Mouse (Mus musculus) layer of hippocampus, adult 2 months (tissue): ENCODE results near the gene Lingo3. TPM values are rescaled to one million over a fixed set of nuclear protein-coding genes. Genes with fewer than 3 reads are reported as not detected.

Experiments
- DNase-seq, 2 experiments: peaks; one replicate each; pipeline ENCODE4 v3.0.0; 2022; ENCODE audit warnings: low spot score in 2 of 2
- H3K27ac ChIP-seq: fragments of 200-600 bp; 2 replicates; pipeline ENCODE4 v1.8.1; 2022
- H3K4me3 ChIP-seq: fragments of 200-600 bp; 2 replicates; pipeline ENCODE4 v1.8.1; 2022; ENCODE audit warnings: mild to moderate bottlenecking
- CTCF ChIP-seq: fragments of 200-600 bp; conservative IDR thresholded peaks from 2 replicates; pipeline ENCODE4 v1.8.1; 2022; ENCODE audit warnings: antibody characterized with exemption, mild to moderate bottlenecking, moderate library complexity
- long read RNA-seq, 2 experiments: library from polyadenylated mRNA; stranded (forward); transcript quantifications; one replicate each; pipeline ENCODE4 v2.0.0; 2021; ENCODE audit warnings: borderline mapping rate in 2 of 2
- total RNA-seq, 2 experiments: library from RNA; stranded (reverse); gene quantifications; 2 replicates each; pipeline ENCODE4 v1.2.3; 2021

The Lingo3 gene
- total RNA-seq = 10 to 100 TPM; 49.4 to 54.3 TPM
- long read RNA-seq, experiment 1, transcript Lingo3-201 (2 exons, 3,439 nt) = major isoform, 48 of 70 reads
- long read RNA-seq, experiment 1, partial matches to known transcripts = 0 of 70 reads
- long read RNA-seq, experiment 1, other reads (novel, unspliced or antisense) = 18 of 70 reads
- long read RNA-seq, experiment 2, transcript Lingo3-201 (2 exons, 3,439 nt) = major isoform, 107 of 124 reads
- long read RNA-seq, experiment 2, partial matches to known transcripts = 0 of 124 reads
- long read RNA-seq, experiment 2, other reads (novel, unspliced or antisense) = 14 of 124 reads

GRCm38 (mm10) chr10:80843931-80844547, at the start of gene Lingo3:
TSS of gene Lingo3 (minus strand) at chr10:80844039.
- peak within 1 kb of the TSS; percentile 85 for H3K27ac ChIP-seq
- no peak for TF ChIP-seq CTCF
- DNase-seq = peak in 1 of 2 experiments; percentile 71

GRCm38 (mm10) chr10:80887181-80887580, 43.3 kb upstream of the Lingo3 start:
- Histone ChIP-seq H3K27ac (no peak overlapping the region), H3K4me3 (no peak overlapping the region)
- TF ChIP-seq CTCF = no peak
- no peak for DNase-seq

More at GRCm38 (mm10) chr10:80843931-80844547, at the start of gene Lingo3:
- peak within 1 kb of the TSS; percentile 60 for H3K4me3 ChIP-seq

GRCm38 (mm10) chr10:80881301-80881700, 37.5 kb upstream of the Lingo3 start:
- Histone ChIP-seq H3K4me3 (no peak overlapping the region), H3K27ac (no peak overlapping the region)
- peak in 1 of 2 experiments; percentile 64 for DNase-seq
- TF ChIP-seq CTCF = peak; percentile 77

- TF ChIP-seq CTCF = no peak
- H3K27ac ChIP-seq = no peak overlapping the region
- H3K4me3 ChIP-seq = no peak overlapping the region
- no peak for DNase-seq
Measured at GRCm38 (mm10) chr10:80880901-80881300, 37.1 kb upstream of the Lingo3 start.

GRCm38 (mm10) chr10:80880131-80880641, 36.3 kb upstream of the Lingo3 start:
- peak; percentile 92 for TF ChIP-seq CTCF
- Histone ChIP-seq H3K4me3 (no peak overlapping the region), H3K27ac (no peak overlapping the region)
- peak in 1 of 2 experiments; percentile 76 for DNase-seq

GRCm38 (mm10) chr10:80876594-80876993, 32.8 kb upstream of the Lingo3 start:
- Histone ChIP-seq H3K4me3 (no peak overlapping the region), H3K27ac (no peak overlapping the region)
- no peak for DNase-seq
- no peak for TF ChIP-seq CTCF

- TF ChIP-seq CTCF = peak; percentile 92
- DNase-seq = peak in 1 of 2 experiments; percentile 69
Measured at GRCm38 (mm10) chr10:80876028-80876427, 32.2 kb upstream of the Lingo3 start.

GRCm38 (mm10) chr10:80874035-80874434, 30.2 kb upstream of the Lingo3 start:
- Histone ChIP-seq H3K27ac (no peak overlapping the region), H3K4me3 (no peak overlapping the region)
- no peak for TF ChIP-seq CTCF
- DNase-seq = no peak

More at GRCm38 (mm10) chr10:80876028-80876427, 32.2 kb upstream of the Lingo3 start:
- no peak overlapping the region for H3K4me3 ChIP-seq
- no peak overlapping the region for H3K27ac ChIP-seq

GRCm38 (mm10) chr10:80871581-80871980, 27.7 kb upstream of the Lingo3 start, which contains the start of gene Tmprss9:
TSS of gene Tmprss9 (plus strand) at chr10:80871848.
- no peak for DNase-seq
- no peak within 1 kb of the TSS for H3K4me3 ChIP-seq
- TF ChIP-seq CTCF = no peak
- no peak within 1 kb of the TSS for H3K27ac ChIP-seq

GRCm38 (mm10) chr10:80870993-80871392, 27.2 kb upstream of the Lingo3 start:
- no peak overlapping the region for H3K27ac ChIP-seq
- no peak for TF ChIP-seq CTCF
- no peak for DNase-seq
- no peak overlapping the region for H3K4me3 ChIP-seq

GRCm38 (mm10) chr10:80864446-80864845, 20.6 kb upstream of the Lingo3 start:
- H3K4me3 ChIP-seq = no peak overlapping the region
- no peak for TF ChIP-seq CTCF
- DNase-seq = no peak
- no peak overlapping the region for H3K27ac ChIP-seq

GRCm38 (mm10) chr10:80862305-80862704, 18.5 kb upstream of the Lingo3 start:
- no peak for DNase-seq
- H3K27ac ChIP-seq = no peak overlapping the region
- TF ChIP-seq CTCF = no peak
- H3K4me3 ChIP-seq = no peak overlapping the region

GRCm38 (mm10) chr10:80858350-80858935, 14.6 kb upstream of the Lingo3 start:
- H3K27ac ChIP-seq = peak overlapping the region; percentile 64; the same call in 1 of the 2 replicates
- no peak overlapping the region for H3K4me3 ChIP-seq
- TF ChIP-seq CTCF = no peak
- DNase-seq = no peak
